Mouse (Mus musculus): ENCODE data around the gene Rnf145. TPM values are rescaled to one million over a fixed set of nuclear protein-coding genes. Genes with fewer than 3 reads are reported as not detected.

The Rnf145 gene
- polyA plus RNA-seq, 1 experiment from 2014 or later, result 30.5 TPM

GRCm38 (mm10) chr11:44541813-44542212 lies 23.0 kb downstream of the Rnf145 start:
- DNase-seq (ENCODE audit: low spot score) (peak; percentile 11), ATAC-seq (ENCODE audit: low FRiP score, low TSS enrichment) (no peak)
- no peaks in the 10 kb centered on the region for H3K9me3 ChIP-seq (ENCODE audit: control insufficient read depth, low read length)
- H3K36me3 ChIP-seq (ENCODE audit: control insufficient read depth, insufficient read depth, low read length), result no peaks in the 10 kb centered on the region
- no peak overlapping the region for H3K9ac ChIP-seq (ENCODE audit: low read length)
- no peaks in the 10 kb centered on the region for H3K27me3 ChIP-seq (ENCODE audit: control insufficient read depth, insufficient read depth, low read length)
- no peak overlapping the region for H3K4me3 ChIP-seq (ENCODE audit: low read depth, low read length)
- H3K4me2 ChIP-seq (replicated peaks; ENCODE audit: low read depth), result no peak overlapping the region
- H3K27ac ChIP-seq (replicated peaks), result no peak overlapping the region
- TF ChIP-seq EP300 (optimal IDR thresholded peaks at IDR 0.05) (no peak), CTCF (IDR thresholded peaks at IDR 0.05; ENCODE audit: low read depth) (peak; percentile 37)
- 78% methylated on average over 4 of the region's 4 CpGs for WGBS
- no peaks in the 10 kb centered on the region for H3K4me1 ChIP-seq (replicated peaks; ENCODE audit: control insufficient read depth, insufficient read depth)

GRCm38 (mm10) chr11:44543593-44543992 lies 24.8 kb downstream of the Rnf145 start:
- H3K27me3 ChIP-seq (ENCODE audit: control insufficient read depth, insufficient read depth, low read length), result no peaks in the 10 kb centered on the region
- no peak overlapping the region for H3K4me2 ChIP-seq (replicated peaks; ENCODE audit: low read depth)
- 0 out of 2 replicates have a peak, but pooled peaks cover under 1% of the 10 kb centered on the region for H3K36me3 ChIP-seq (ENCODE audit: control insufficient read depth, insufficient read depth, low read length)
- 71% methylated on average over 4 of the region's 5 CpGs for WGBS
- no peak for DNase-seq (ENCODE audit: low spot score)
- no peak for TF ChIP-seq CTCF (IDR thresholded peaks at IDR 0.05; ENCODE audit: low read depth)
- TF ChIP-seq EP300 (optimal IDR thresholded peaks at IDR 0.05), result no peak
- H3K9ac ChIP-seq (ENCODE audit: low read length), result no peak overlapping the region
- H3K9me3 ChIP-seq (ENCODE audit: control insufficient read depth, low read length), result no peaks in the 10 kb centered on the region
- no peak for ATAC-seq (ENCODE audit: low FRiP score, low TSS enrichment)
- no peak overlapping the region for H3K27ac ChIP-seq (replicated peaks)
- H3K4me3 ChIP-seq (ENCODE audit: low read depth, low read length), result no peak overlapping the region
- H3K4me1 ChIP-seq (replicated peaks; ENCODE audit: control insufficient read depth, insufficient read depth), result no peaks in the 10 kb centered on the region

GRCm38 (mm10) chr11:44543996-44544395 lies 25.2 kb downstream of the Rnf145 start:
- no peak for DNase-seq (ENCODE audit: low spot score)

GRCm38 (mm10) chr11:44545181-44545580 lies 26.4 kb downstream of the Rnf145 start:
- 0 out of 2 replicates have a peak, but pooled peaks have one; percentile 45 for ATAC-seq (ENCODE audit: low FRiP score, low TSS enrichment)
- no peak for DNase-seq (ENCODE audit: low spot score)
- H3K9me3 ChIP-seq (ENCODE audit: control insufficient read depth, low read length), result no peaks in the 10 kb centered on the region
- H3K27ac ChIP-seq (replicated peaks), result no peak overlapping the region
- H3K27me3 ChIP-seq (ENCODE audit: control insufficient read depth, insufficient read depth, low read length), result no peaks in the 10 kb centered on the region
- H3K4me3 ChIP-seq (ENCODE audit: low read depth, low read length), result no peak overlapping the region
- 47% methylated on average over 7 of the region's 7 CpGs for whole genome bisulfite sequencing
- no peak for TF ChIP-seq EP300 (optimal IDR thresholded peaks at IDR 0.05)
- TF ChIP-seq CTCF (IDR thresholded peaks at IDR 0.05; ENCODE audit: low read depth), result no peak
- H3K36me3 ChIP-seq (ENCODE audit: control insufficient read depth, insufficient read depth, low read length), result peaks cover 9% of the 10 kb centered on the region; the same call in 1 of the 2 replicates
- no peaks in the 10 kb centered on the region for H3K4me1 ChIP-seq (replicated peaks; ENCODE audit: control insufficient read depth, insufficient read depth)
- H3K4me2 ChIP-seq (replicated peaks; ENCODE audit: low read depth), result no peak overlapping the region
- no peak overlapping the region for H3K9ac ChIP-seq (ENCODE audit: low read length)

More at GRCm38 (mm10) chr11:44543996-44544395, 25.2 kb downstream of the Rnf145 start:
- Histone ChIP-seq H3K27ac (replicated peaks) (no peak overlapping the region), H3K4me3 (ENCODE audit: low read depth, low read length) (no peak overlapping the region), H3K27me3 (ENCODE audit: control insufficient read depth, insufficient read depth, low read length) (no peaks in the 10 kb centered on the region), H3K4me2 (replicated peaks; ENCODE audit: low read depth) (no peak overlapping the region), H3K36me3 (ENCODE audit: control insufficient read depth, insufficient read depth, low read length) (peaks cover 4% of the 10 kb centered on the region; the same call in 1 of the 2 replicates), H3K4me1 (replicated peaks; ENCODE audit: control insufficient read depth, insufficient read depth) (no peaks in the 10 kb centered on the region), H3K9ac (ENCODE audit: low read length) (no peak overlapping the region), H3K9me3 (ENCODE audit: control insufficient read depth, low read length) (no peaks in the 10 kb centered on the region)
- ATAC-seq (ENCODE audit: low FRiP score, low TSS enrichment), result no peak
- TF ChIP-seq CTCF (IDR thresholded peaks at IDR 0.05; ENCODE audit: low read depth), result no peak
- TF ChIP-seq EP300 (optimal IDR thresholded peaks at IDR 0.05), result no peak
- 71% methylated on average over 6 of the region's 6 CpGs for WGBS

GRCm38 (mm10) chr11:44546250-44546649 lies 27.5 kb downstream of the Rnf145 start:
- ATAC-seq (ENCODE audit: low FRiP score, low TSS enrichment) (no peak), DNase-seq (ENCODE audit: low spot score) (no peak)
- H3K27me3 ChIP-seq (ENCODE audit: control insufficient read depth, insufficient read depth, low read length), result no peaks in the 10 kb centered on the region
- no peaks in the 10 kb centered on the region for H3K9me3 ChIP-seq (ENCODE audit: control insufficient read depth, low read length)
- H3K9ac ChIP-seq (ENCODE audit: low read length), result no peak overlapping the region
- WGBS, result 80% methylated on average over 8 of the region's 8 CpGs
- H3K4me2 ChIP-seq (replicated peaks; ENCODE audit: low read depth), result no peak overlapping the region
- H3K4me3 ChIP-seq (ENCODE audit: low read depth, low read length), result no peak overlapping the region
- H3K36me3 ChIP-seq (ENCODE audit: control insufficient read depth, insufficient read depth, low read length), result peaks cover 14% of the 10 kb centered on the region
- no peaks in the 10 kb centered on the region for H3K4me1 ChIP-seq (replicated peaks; ENCODE audit: control insufficient read depth, insufficient read depth)
- no peak for TF ChIP-seq CTCF (IDR thresholded peaks at IDR 0.05; ENCODE audit: low read depth)
- TF ChIP-seq EP300 (optimal IDR thresholded peaks at IDR 0.05), result no peak
- no peak overlapping the region; the same call in 1 of the 2 replicates for H3K27ac ChIP-seq (replicated peaks)

- Histone ChIP-seq H3K9me3 (ENCODE audit: control insufficient read depth, low read length) (no peaks in the 10 kb centered on the region), H3K36me3 (ENCODE audit: control insufficient read depth, insufficient read depth, low read length) (peaks cover 25% of the 10 kb centered on the region), H3K27me3 (ENCODE audit: control insufficient read depth, insufficient read depth, low read length) (no peaks in the 10 kb centered on the region), H3K4me3 (ENCODE audit: low read depth, low read length) (no peak overlapping the region), H3K4me2 (replicated peaks; ENCODE audit: low read depth) (no peak overlapping the region), H3K9ac (ENCODE audit: low read length) (no peak overlapping the region), H3K4me1 (replicated peaks; ENCODE audit: control insufficient read depth, insufficient read depth) (no peaks in the 10 kb centered on the region), H3K27ac (replicated peaks) (no peak overlapping the region)
- WGBS, result 86% methylated on average over 8 of the region's 8 CpGs
- ATAC-seq (ENCODE audit: low FRiP score, low TSS enrichment) (no peak), DNase-seq (ENCODE audit: low spot score) (peak; percentile 10)
- TF ChIP-seq EP300 (optimal IDR thresholded peaks at IDR 0.05) (no peak), CTCF (IDR thresholded peaks at IDR 0.05; ENCODE audit: low read depth) (no peak)
These were observed 29.0 kb downstream of the Rnf145 start for GRCm38 (mm10) chr11:44547651-44548196.
